Mouse (Mus musculus): ENCODE data around the gene Smpd4. TPM values are rescaled to one million over a fixed set of nuclear protein-coding genes. Genes with fewer than 3 reads are reported as not detected.

The Smpd4 gene
- polyA plus RNA-seq (2014; fragmentation: Illumina TruSeq; extraction: RNeasy Lipid Tissue Mini Kit (QIAGEN cat#74804); ENCODE audit: low read depth, low replicate concordance): 16.5 TPM

DNA sequence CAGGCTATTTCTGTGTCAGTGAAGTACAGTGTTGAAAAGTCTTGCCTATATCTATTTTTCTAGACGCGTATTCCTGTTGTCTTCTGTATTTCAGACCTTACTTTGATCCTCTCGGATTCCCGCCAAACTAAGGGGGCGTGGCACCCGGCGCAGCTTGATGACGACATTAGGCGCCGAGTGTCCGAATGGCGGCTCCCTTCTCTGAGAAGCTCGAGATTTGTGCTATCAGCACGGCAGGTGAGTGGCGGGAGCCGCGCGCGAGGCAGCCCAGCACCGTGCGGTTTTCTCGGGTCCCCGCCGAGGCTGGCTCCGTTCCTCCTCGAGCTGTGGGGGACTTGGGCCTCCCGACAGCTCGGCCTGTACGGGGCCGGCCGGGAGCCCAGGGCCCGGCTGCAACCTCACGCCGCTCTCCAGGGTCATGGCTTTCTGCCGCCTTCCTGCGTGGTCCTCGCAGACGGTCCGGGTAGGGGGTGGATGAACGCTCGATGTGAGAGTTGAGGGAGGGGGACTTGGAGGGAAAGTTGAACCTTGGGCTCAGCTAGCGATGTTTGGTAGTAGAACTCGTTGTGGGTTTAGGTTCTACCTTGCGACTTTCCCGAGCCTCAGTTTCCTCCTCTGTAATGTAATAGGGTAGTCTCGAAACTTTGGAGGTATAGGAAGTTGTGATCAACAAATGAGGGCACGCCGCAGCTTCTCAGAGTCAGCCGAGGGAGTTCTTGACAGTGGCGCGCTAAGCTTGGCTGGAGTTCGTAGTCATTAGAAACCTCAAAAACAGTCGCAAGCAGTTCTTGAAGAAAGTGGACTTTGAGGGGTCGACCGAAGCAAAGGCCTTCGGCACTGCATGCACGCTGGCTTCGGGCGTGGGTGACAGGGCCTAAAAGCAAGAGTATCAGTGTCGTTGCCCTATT, at the start of gene Smpd4:
Gene Smpd4, plus strand, starts transcription at position 157 of the 908 bp plus-strand sequence.

GRCm38 (mm10) chr16:17583064-17583463, 36.1 kb upstream of the Smpd4 start, which contains the start of gene Slc7a4:
Gene Slc7a4, minus strand, starts transcription at chr16:17583214.

GRCm38 (mm10) chr16:17646310-17647114, 27.4 kb downstream of the Smpd4 start, which contains the start of gene Ccdc74a:
Gene Ccdc74a, plus strand, starts transcription at chr16:17646470.

Other genes with a start within 250 kb of the Smpd4 start
- 20.0 TPM for gene Snap29, start 213.4 kb upstream of the Smpd4 start, polyA plus RNA-seq (2014; fragmentation: Illumina TruSeq; extraction: RNeasy Lipid Tissue Mini Kit (QIAGEN cat#74804); ENCODE audit: low read depth, low replicate concordance)
- gene Pi4ka, start 213.0 kb upstream of the Smpd4 start, polyA plus RNA-seq (2014; fragmentation: Illumina TruSeq; extraction: RNeasy Lipid Tissue Mini Kit (QIAGEN cat#74804); ENCODE audit: low read depth, low replicate concordance): 62.0 TPM
- 20.1 TPM for gene Crkl, start 167.4 kb upstream of the Smpd4 start, polyA plus RNA-seq (2014; fragmentation: Illumina TruSeq; extraction: RNeasy Lipid Tissue Mini Kit (QIAGEN cat#74804); ENCODE audit: low read depth, low replicate concordance)
- gene Aifm3, start 129.7 kb upstream of the Smpd4 start, polyA plus RNA-seq (2014; fragmentation: Illumina TruSeq; extraction: RNeasy Lipid Tissue Mini Kit (QIAGEN cat#74804); ENCODE audit: low read depth, low replicate concordance): not detected
- 38.3 TPM for gene Lztr1, start 110.7 kb upstream of the Smpd4 start, polyA plus RNA-seq (2014; fragmentation: Illumina TruSeq; extraction: RNeasy Lipid Tissue Mini Kit (QIAGEN cat#74804); ENCODE audit: low read depth, low replicate concordance)
- 15.2 TPM for gene Thap7, start 88.2 kb upstream of the Smpd4 start, polyA plus RNA-seq (2014; fragmentation: Illumina TruSeq; extraction: RNeasy Lipid Tissue Mini Kit (QIAGEN cat#74804); ENCODE audit: low read depth, low replicate concordance)
- gene Lrrc74b, start 58.1 kb upstream of the Smpd4 start, polyA plus RNA-seq (2014; fragmentation: Illumina TruSeq; extraction: RNeasy Lipid Tissue Mini Kit (QIAGEN cat#74804); ENCODE audit: low read depth, low replicate concordance): not detected
- 2.9 TPM for gene P2rx6, start 57.5 kb upstream of the Smpd4 start, polyA plus RNA-seq (2014; fragmentation: Illumina TruSeq; extraction: RNeasy Lipid Tissue Mini Kit (QIAGEN cat#74804); ENCODE audit: low read depth, low replicate concordance)
- gene Slc7a4, start 36.1 kb upstream of the Smpd4 start, polyA plus RNA-seq (2014; fragmentation: Illumina TruSeq; extraction: RNeasy Lipid Tissue Mini Kit (QIAGEN cat#74804); ENCODE audit: low read depth, low replicate concordance): 2.7 TPM
- gene Ccdc74a, start 27.1 kb downstream of the Smpd4 start, polyA plus RNA-seq (2014; fragmentation: Illumina TruSeq; extraction: RNeasy Lipid Tissue Mini Kit (QIAGEN cat#74804); ENCODE audit: low read depth, low replicate concordance): 0.60 TPM
- 26.7 TPM for gene Med15, start 113.5 kb downstream of the Smpd4 start, polyA plus RNA-seq (2014; fragmentation: Illumina TruSeq; extraction: RNeasy Lipid Tissue Mini Kit (QIAGEN cat#74804); ENCODE audit: low read depth, low replicate concordance)
- gene Klhl22, start 140.3 kb downstream of the Smpd4 start, polyA plus RNA-seq (2014; fragmentation: Illumina TruSeq; extraction: RNeasy Lipid Tissue Mini Kit (QIAGEN cat#74804); ENCODE audit: low read depth, low replicate concordance): 27.5 TPM
- gene Scarf2, start 177.9 kb downstream of the Smpd4 start, polyA plus RNA-seq (2014; fragmentation: Illumina TruSeq; extraction: RNeasy Lipid Tissue Mini Kit (QIAGEN cat#74804); ENCODE audit: low read depth, low replicate concordance): 5.2 TPM
- gene B830017H08Rik, start 213.8 kb downstream of the Smpd4 start, polyA plus RNA-seq (2014; fragmentation: Illumina TruSeq; extraction: RNeasy Lipid Tissue Mini Kit (QIAGEN cat#74804); ENCODE audit: low read depth, low replicate concordance): not detected
- 4.0 TPM for gene Car15, start 219.0 kb downstream of the Smpd4 start, polyA plus RNA-seq (2014; fragmentation: Illumina TruSeq; extraction: RNeasy Lipid Tissue Mini Kit (QIAGEN cat#74804); ENCODE audit: low read depth, low replicate concordance)